Mouse (Mus musculus): ENCODE data around the gene D17Wsu92e. TPM values are rescaled to one million over a fixed set of nuclear protein-coding genes. Genes with fewer than 3 reads are reported as not detected.

The D17Wsu92e gene
- polyA plus RNA-seq, 1 experiment from 2014 or later, result 10.0 TPM

DNA sequence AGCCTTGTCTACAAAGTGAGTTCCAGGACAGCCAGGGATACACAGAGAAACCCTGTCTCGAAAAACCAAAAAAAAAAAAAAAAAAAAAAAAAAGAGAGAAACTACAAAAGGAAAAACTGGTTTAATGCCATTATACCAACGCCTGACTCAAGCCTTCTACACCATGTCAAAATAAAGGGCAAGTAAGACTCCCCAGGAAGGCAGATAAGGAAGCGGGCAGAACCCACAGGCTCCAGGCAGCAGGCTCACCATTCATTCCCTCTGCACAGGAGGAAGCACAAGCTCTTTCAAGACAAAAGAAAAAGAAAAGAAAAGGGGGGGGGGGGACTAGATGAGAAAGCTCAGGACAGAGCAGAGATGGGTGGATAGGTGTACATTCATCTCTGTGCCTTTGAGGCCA is 40.7 kb downstream of the D17Wsu92e start:
- Histone ChIP-seq H3K27me3 (no peaks in the 10 kb centered on the region), H3K4me2 (no peak overlapping the region), H3K4me1 (replicated peaks) (no peaks in the 10 kb centered on the region), H3K36me3 (peaks cover 11% of the 10 kb centered on the region), H3K27ac (replicated peaks) (no peak overlapping the region), H3K9ac (no peak overlapping the region), H3K9me3 (no peaks in the 10 kb centered on the region), H3K4me3 (no peak overlapping the region)
- ATAC-seq (ENCODE audit: low FRiP score, low read depth), result no peak
- WGBS, result 62% methylated on average over 3 of the region's 3 CpGs

DNA sequence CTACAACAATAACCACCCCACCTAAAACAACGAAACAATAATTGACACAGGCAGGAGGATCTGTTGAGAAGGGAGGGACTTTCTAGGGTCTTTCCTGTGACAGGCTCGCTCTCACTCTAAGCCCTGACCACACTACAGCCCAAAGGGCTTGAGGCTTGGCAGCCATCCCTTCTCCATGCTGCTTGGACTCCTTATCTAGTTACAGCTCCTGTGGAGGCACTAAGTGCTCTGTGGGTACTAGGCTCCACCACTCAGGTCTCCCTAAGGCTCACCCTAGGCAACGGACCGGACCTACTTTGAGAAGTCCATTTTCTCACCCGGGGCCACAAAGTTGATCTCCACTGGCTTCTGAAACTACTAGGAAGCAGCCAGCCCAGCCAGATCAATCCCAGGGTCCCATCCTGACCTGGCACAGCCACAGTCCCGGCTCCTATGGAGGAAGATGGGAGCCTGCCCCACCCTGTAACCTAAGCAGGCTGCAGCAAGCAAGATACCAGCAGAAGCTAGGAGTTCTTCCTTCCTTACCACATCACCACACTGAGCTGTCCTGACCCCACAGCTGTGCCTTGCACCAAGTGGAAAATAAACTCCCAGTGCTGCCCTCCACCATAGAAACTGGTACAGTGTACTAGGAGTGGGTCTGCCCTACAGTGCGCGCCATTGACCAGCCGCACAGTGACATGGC is 41.6 kb downstream of the D17Wsu92e start:
- ATAC-seq (ENCODE audit: low FRiP score, low read depth), result no peak
- WGBS, result 93% methylated on average over 9 of the region's 9 CpGs
- no peak overlapping the region for H3K27ac ChIP-seq (replicated peaks)
- peaks cover 10% of the 10 kb centered on the region for H3K36me3 ChIP-seq
- H3K9ac ChIP-seq, result no peak overlapping the region
- H3K4me1 ChIP-seq (replicated peaks), result no peaks in the 10 kb centered on the region
- H3K27me3 ChIP-seq, result no peaks in the 10 kb centered on the region
- no peaks in the 10 kb centered on the region for H3K9me3 ChIP-seq
- no peak overlapping the region for H3K4me2 ChIP-seq
- H3K4me3 ChIP-seq, result no peak overlapping the region

DNA sequence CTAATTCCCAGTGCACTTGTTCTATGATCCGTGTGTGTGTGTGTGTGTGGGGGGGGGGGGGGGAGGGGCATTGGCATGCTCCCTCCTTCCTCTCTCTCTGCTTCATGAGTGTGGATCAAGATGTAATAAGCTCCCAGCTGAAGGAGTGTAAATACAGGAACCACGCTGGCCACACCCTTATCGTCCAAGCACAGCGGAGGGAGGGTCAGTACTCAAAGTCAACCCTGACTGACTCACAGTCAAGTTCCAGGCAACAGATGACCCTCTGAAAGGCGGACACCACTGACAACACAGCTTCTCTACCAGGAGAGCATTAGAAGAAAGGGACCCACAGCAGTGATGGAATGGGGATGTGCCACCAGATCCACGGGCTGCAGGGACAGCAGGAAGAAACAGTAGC is 42.6 kb downstream of the D17Wsu92e start:
- H3K36me3 ChIP-seq, result peaks cover 6% of the 10 kb centered on the region; the same call in 1 of the 2 replicates
- 83% methylated on average over 6 of the region's 6 CpGs for WGBS
- ATAC-seq (ENCODE audit: low FRiP score, low read depth), result no peak
- no peak overlapping the region for H3K27ac ChIP-seq (replicated peaks)
- H3K9ac ChIP-seq, result no peak overlapping the region
- H3K4me3 ChIP-seq, result no peak overlapping the region
- no peaks in the 10 kb centered on the region for H3K4me1 ChIP-seq (replicated peaks)
- no peaks in the 10 kb centered on the region for H3K27me3 ChIP-seq
- no peak overlapping the region for H3K4me2 ChIP-seq
- no peaks in the 10 kb centered on the region for H3K9me3 ChIP-seq

DNA sequence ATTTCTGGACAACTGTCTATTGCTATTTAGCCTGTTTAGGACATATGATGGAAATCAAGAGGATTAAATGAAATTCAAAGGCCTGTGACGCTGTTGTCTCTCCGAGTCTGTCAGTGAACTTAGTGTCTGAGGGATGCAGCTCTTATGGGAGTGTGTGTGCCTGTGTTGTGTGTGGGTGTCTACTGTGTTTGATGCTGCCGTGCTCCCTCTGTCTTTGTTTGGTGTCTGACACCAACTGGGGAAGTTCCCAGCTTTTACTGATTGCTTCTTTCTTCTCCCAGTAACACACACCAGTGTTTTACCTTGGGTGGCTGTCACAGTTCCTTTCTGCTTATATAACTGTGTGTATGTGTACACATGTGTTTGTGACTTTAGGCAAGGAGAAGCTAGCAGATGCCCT is 46.2 kb downstream of the D17Wsu92e start:
- Histone ChIP-seq H3K4me1 (replicated peaks) (no peaks in the 10 kb centered on the region), H3K9ac (no peak overlapping the region), H3K27me3 (no peaks in the 10 kb centered on the region), H3K4me2 (no peak overlapping the region), H3K9me3 (no peaks in the 10 kb centered on the region), H3K4me3 (no peak overlapping the region), H3K27ac (replicated peaks) (no peak overlapping the region), H3K36me3 (no peaks in the 10 kb centered on the region)
- 90% methylated on average over 3 of the region's 3 CpGs for WGBS
- ATAC-seq (ENCODE audit: low FRiP score, low read depth), result no peak

DNA sequence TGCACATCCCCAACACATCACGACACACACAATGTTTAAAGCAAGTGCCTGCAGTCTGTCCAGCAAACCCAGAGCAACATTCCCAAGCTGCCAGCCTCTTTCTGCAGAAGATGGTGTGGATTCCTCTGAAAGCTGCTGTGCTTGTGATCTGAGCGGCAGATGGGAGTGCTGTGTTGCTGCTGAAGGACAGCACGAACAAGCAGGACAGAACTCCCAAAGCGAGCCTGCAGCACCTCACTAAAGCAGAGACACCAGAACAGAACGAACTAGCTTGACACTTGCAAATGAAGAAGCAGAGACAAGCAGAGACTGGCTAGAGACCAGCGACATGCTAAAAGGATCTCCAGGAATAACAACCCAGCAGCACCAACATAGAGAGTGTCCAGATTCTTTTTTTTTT is 48.8 kb downstream of the D17Wsu92e start:
- Histone ChIP-seq H3K9me3 (no peaks in the 10 kb centered on the region), H3K9ac (no peak overlapping the region), H3K27ac (replicated peaks) (no peak overlapping the region), H3K4me3 (no peak overlapping the region), H3K4me1 (replicated peaks) (no peaks in the 10 kb centered on the region), H3K4me2 (no peak overlapping the region), H3K27me3 (no peaks in the 10 kb centered on the region), H3K36me3 (peaks cover 2% of the 10 kb centered on the region; the same call in 1 of the 2 replicates)
- 84% methylated on average over 6 of the region's 6 CpGs for WGBS
- no peak for ATAC-seq (ENCODE audit: low FRiP score, low read depth)

DNA sequence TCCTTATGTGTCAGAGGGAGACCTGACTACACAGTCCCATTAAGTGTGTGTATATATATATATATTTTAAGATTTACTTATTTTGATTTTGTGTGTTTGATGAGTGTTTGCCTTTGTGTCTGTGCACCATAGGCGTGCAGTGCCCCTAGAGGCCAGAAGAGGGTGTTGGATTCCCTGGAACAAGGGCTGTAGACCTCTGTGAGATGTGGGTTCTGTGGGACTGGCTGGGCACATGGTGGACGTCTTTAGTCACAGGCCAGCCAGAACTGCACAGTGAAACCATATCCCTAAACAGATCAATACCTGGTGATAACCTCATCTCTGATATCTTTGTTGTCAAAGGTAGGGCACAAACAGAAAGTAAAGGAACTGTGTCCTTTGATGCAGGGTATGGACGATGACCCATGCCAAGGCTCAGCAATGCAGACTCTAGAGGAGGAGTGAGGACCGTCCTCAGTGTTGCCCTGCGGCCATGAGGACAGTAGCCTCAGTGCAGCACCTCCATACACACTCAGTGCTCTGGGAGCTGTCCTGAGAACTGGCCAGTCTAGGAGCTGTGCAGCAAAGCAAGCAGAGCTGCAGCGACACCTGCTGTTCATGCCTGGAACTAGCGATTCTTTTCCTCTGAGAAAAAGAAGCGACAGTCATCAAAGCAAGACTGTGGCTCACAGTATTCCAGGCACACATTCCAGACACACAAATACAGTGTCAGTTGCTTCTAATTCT is 51.5 kb downstream of the D17Wsu92e start:
- Histone ChIP-seq H3K4me1 (replicated peaks) (no peaks in the 10 kb centered on the region), H3K9me3 (no peaks in the 10 kb centered on the region), H3K9ac (no peak overlapping the region), H3K27me3 (no peaks in the 10 kb centered on the region), H3K4me3 (no peak overlapping the region), H3K36me3 (peaks cover 19% of the 10 kb centered on the region), H3K4me2 (no peak overlapping the region), H3K27ac (replicated peaks) (no peak overlapping the region)
- 66% methylated on average over 8 of the region's 8 CpGs for WGBS
- ATAC-seq (ENCODE audit: low FRiP score, low read depth), result peak; percentile 77; the same call in 1 of the 2 replicates

DNA sequence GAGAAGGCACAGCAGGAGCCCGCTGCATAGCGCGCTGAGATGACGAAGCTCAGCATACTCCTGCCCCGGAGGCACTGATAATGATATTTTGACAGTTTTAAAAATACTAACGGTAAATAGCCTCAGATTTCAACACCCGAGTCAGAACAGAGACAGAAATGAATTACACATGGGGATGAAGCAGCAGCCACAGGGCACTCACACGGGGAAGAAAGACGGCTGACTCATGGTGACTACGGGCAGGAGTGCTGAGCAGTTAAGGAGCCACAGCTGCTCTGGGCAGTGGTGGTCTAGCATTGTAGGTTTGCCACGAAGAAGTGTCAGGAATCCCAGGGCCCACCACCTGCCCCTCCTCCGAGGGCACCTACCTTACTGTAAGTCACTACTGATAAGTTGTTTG is 52.9 kb downstream of the D17Wsu92e start:
- H3K4me2 ChIP-seq, result no peak overlapping the region
- WGBS, result 75% methylated on average over 12 of the region's 12 CpGs

DNA sequence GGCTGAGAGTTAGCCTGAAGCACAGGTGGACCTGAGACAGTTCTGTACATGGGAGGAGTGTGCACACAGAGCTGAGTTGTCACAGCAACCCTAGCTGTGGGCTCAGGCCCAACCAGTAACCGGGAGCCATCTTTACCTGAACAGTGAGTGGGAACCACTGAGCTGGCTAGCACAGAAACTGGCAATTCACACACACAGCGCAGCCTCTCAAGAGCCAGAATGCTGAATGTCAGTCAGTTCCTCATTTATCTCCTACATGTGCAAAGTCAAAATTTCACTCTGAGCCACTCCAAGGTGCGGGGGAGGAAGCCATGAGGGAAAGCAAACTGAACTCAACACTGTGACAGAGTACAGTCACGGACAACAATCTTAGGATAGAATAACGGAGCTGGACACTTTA is 53.3 kb downstream of the D17Wsu92e start:
- WGBS, result 87% methylated on average over 5 of the region's 5 CpGs
- ATAC-seq (ENCODE audit: low FRiP score, low read depth), result no peak

More for the DNA sequence above, 52.9 kb downstream of the D17Wsu92e start:
- Histone ChIP-seq H3K27me3 (no peaks in the 10 kb centered on the region), H3K27ac (replicated peaks) (no peak overlapping the region), H3K4me1 (replicated peaks) (no peaks in the 10 kb centered on the region), H3K9ac (no peak overlapping the region), H3K36me3 (peaks cover 19% of the 10 kb centered on the region), H3K9me3 (no peaks in the 10 kb centered on the region), H3K4me3 (no peak overlapping the region)
- ATAC-seq (ENCODE audit: low FRiP score, low read depth), result no peak

DNA sequence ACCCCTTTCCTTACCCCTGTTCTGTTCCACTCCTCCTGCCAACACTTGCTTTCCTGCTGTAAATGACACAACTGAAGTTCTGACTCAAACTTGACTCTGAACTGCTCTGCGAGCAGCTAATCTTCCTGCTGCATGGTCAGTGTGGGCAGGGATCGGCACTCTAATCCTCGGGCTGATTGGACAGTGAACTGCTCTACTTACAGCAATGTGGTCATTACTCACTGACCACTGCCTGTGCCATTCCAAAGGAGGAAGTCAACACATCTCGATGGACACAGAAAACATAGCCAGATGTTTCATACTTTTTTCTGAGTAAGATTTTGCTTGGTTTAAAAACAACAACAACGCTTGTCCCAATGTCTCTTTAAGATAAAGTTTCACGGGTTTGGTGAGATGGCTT is 55.4 kb downstream of the D17Wsu92e start:
- Histone ChIP-seq H3K36me3 (peaks cover 19% of the 10 kb centered on the region), H3K4me2 (no peak overlapping the region), H3K27ac (replicated peaks) (no peak overlapping the region), H3K4me3 (no peak overlapping the region), H3K4me1 (replicated peaks) (peaks cover 7% of the 10 kb centered on the region; the same call in 1 of the 2 replicates), H3K27me3 (no peaks in the 10 kb centered on the region), H3K9me3 (no peaks in the 10 kb centered on the region), H3K9ac (no peak overlapping the region)
- WGBS, result 95% methylated on average over 6 of the region's 6 CpGs
- ATAC-seq (ENCODE audit: low FRiP score, low read depth), result no peak

More for the DNA sequence above, 53.3 kb downstream of the D17Wsu92e start:
- Histone ChIP-seq H3K9ac (no peak overlapping the region), H3K4me1 (replicated peaks) (no peaks in the 10 kb centered on the region; the same call in 1 of the 2 replicates), H3K4me3 (no peak overlapping the region), H3K4me2 (no peak overlapping the region), H3K9me3 (no peaks in the 10 kb centered on the region), H3K27me3 (no peaks in the 10 kb centered on the region), H3K36me3 (peaks cover 19% of the 10 kb centered on the region), H3K27ac (replicated peaks) (no peak overlapping the region)

DNA sequence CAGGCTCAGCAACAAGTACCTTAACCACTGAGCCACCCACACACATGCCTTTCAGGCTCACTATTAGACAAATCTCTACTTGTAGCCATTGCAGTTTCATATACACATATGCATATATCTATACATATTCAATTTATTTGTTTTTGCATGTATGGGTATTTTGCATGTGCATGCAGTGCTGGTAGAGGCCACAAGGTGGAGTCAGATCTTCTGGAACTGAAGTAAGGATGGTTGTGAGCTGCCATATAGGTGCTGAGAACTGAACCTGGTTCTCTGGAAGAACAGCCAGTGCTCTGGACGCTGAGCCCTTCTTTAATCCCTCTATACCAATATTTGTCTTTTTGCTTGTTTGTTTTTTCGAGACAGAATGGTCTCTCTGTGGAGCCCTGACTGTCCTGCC is 56.0 kb downstream of the D17Wsu92e start:
- no peak for ATAC-seq (ENCODE audit: low FRiP score, low read depth)
- Histone ChIP-seq H3K4me2 (no peak overlapping the region), H3K4me3 (no peak overlapping the region), H3K36me3 (peaks cover 19% of the 10 kb centered on the region), H3K27ac (replicated peaks) (no peak overlapping the region), H3K9me3 (no peaks in the 10 kb centered on the region), H3K27me3 (no peaks in the 10 kb centered on the region), H3K4me1 (replicated peaks) (peaks cover 11% of the 10 kb centered on the region; the same call in 1 of the 2 replicates), H3K9ac (no peak overlapping the region)
- 91% methylated on average over 2 of the region's 2 CpGs for WGBS

DNA sequence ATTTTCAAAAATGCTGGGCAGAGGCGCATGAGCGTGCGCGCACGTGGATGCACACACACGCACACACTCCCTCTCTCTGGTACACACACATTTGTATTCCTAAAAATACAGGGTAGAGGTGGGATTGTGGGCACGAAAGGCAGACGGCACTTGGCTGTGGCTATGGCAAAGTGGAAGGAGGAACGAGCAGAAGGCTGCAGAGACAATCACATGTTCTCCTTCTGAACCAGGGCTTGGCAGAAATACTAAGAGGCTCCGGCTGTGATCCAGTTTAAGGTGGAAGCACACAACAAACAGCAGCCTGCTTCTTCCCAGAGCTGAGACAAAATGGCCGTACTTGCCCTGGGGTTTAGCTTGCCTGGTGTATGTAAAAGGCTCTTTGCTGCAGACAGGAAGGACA is 57.6 kb downstream of the D17Wsu92e start:
- ATAC-seq (ENCODE audit: low FRiP score, low read depth), result no peak
- H3K27ac ChIP-seq (replicated peaks), result no peak overlapping the region

DNA sequence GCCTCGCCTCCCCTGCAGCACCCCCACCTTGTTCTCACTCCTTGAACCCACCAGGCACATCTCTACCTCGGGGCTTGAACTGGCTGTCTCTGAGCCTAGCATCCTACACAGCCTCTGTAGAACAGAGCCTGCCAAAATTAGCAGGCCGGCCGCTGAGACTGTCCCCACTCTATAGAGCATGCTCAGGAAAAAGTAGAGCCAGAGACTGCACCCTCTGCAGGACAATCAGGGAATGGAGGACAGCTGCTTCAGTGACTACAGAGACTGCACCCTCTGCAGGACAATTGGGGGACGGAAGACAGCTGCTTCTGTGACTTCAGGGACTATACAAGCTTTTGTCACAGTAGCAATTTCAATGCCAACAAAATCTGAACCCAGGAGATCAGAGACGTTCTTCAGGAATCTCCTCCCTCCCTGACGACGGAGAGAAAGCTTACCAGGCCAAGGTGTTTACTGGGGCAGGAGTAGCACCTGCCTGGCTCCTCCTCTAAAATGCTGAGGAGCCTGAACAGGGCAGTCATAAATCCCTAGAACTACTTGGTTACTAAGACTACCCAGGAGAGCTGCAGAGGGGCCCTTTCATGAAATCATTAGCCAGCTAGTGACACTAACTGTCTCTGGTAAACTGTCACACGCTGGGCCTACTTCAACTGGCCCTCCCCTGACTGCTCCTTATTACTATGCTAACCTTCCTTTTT is 58.7 kb downstream of the D17Wsu92e start:
- Histone ChIP-seq H3K9me3 (no peaks in the 10 kb centered on the region), H3K27me3 (no peaks in the 10 kb centered on the region), H3K4me1 (replicated peaks) (peaks cover 11% of the 10 kb centered on the region; the same call in 1 of the 2 replicates), H3K27ac (replicated peaks) (no peak overlapping the region), H3K9ac (no peak overlapping the region), H3K4me3 (no peak overlapping the region), H3K36me3 (peaks cover 17% of the 10 kb centered on the region), H3K4me2 (no peak overlapping the region)
- peak; percentile 85 for ATAC-seq (ENCODE audit: low FRiP score, low read depth)
- WGBS, result 26% methylated on average over 9 of the region's 9 CpGs

More for the DNA sequence above, 57.6 kb downstream of the D17Wsu92e start:
- Histone ChIP-seq H3K27me3 (no peaks in the 10 kb centered on the region), H3K36me3 (peaks cover 19% of the 10 kb centered on the region), H3K4me3 (no peak overlapping the region), H3K4me1 (replicated peaks) (peaks cover 11% of the 10 kb centered on the region; the same call in 1 of the 2 replicates), H3K9ac (no peak overlapping the region), H3K9me3 (no peaks in the 10 kb centered on the region), H3K4me2 (no peak overlapping the region)
- 95% methylated on average over 11 of the region's 11 CpGs for WGBS
